Mouse (Mus musculus) hindbrain, embryonic 14.5 days (tissue): ENCODE results near the gene Trip10. TPM values are rescaled to one million over a fixed set of nuclear protein-coding genes. Genes with fewer than 3 reads are reported as not detected.

Experiments used
- ATAC-seq: fragments of 200-750 bp; cut with Nextera tagmentation; 2 replicates; pipeline ENCODE4 v1.8.0; 2017; ENCODE audit warnings: moderate number of reproducible peaks, mild to moderate bottlenecking, moderate TSS enrichment, moderate library complexity; ENCODE audit not compliant: low FRiP score
- DNase-seq: peaks from one replicate; pipeline ENCODE4 v3.0.0-alpha.2; 2015; ENCODE audit warnings: low spot score
- H3K27ac ChIP-seq: fragments of 300-500 bp; sonication (generic); 2 replicates; pipeline ENCODE4 v1.5.1; 2014; ENCODE audit warnings: mild to moderate bottlenecking, moderate library complexity
- H3K27me3 ChIP-seq: fragments of 300-500 bp; sonication (generic); 2 replicates; pipeline ENCODE4 v1.6.1; 2014; ENCODE audit warnings: mild to moderate bottlenecking, low read length, mixed read lengths; ENCODE audit not compliant: control insufficient read depth, insufficient read depth
- H3K36me3 ChIP-seq: fragments of 300-500 bp; sonication (generic); replicated peaks from 2 replicates; pipeline ENCODE4 v1.6.1; 2014; ENCODE audit not compliant: control insufficient read depth, insufficient read depth
- H3K4me1 ChIP-seq: fragments of 300-500 bp; sonication (generic); replicated peaks from 2 replicates; pipeline ENCODE4 v1.6.1; 2014; ENCODE audit warnings: antibody characterized with exemption, low read length, mixed read lengths; ENCODE audit not compliant: control insufficient read depth, insufficient read depth
- H3K4me2 ChIP-seq: fragments of 300-500 bp; sonication (generic); replicated peaks from 2 replicates; pipeline ENCODE4 v1.6.1; 2014; ENCODE audit warnings: mild to moderate bottlenecking, moderate library complexity
- H3K4me3 ChIP-seq: fragments of 300-500 bp; sonication (generic); replicated peaks from 2 replicates; pipeline ENCODE4 v1.5.1; 2014; ENCODE audit warnings: mild to moderate bottlenecking, low read length
- H3K9ac ChIP-seq: fragments of 300-500 bp; sonication (generic); 2 replicates; pipeline ENCODE4 v1.6.1; 2014
- H3K9me3 ChIP-seq: fragments of 300-500 bp; sonication (generic); 2 replicates; pipeline ENCODE4 v1.6.1; 2016; ENCODE audit warnings: low read length; ENCODE audit not compliant: control insufficient read depth
- WGBS: fragments of 180-500 bp; shearing (Covaris S2); extraction: QIAGEN DNeasy Blood & Tissue Kit; methylation state at CpG from one replicate; pipeline ENCODE4 v1.1.7; 2014; 5-methylcytosine and 5-hydroxymethylcytosine counted together
- polyA plus RNA-seq: library from polyadenylated mRNA; unstranded; fragments of >200 nt; fragmentation: Nextera tagmentation; extraction: Ambion mirVana; gene quantifications from 2 replicates; pipeline ENCODE4 v1.2.1, GENCODE M21; 2014

Trip10 gene
- polyA plus RNA-seq, 1 experiment from 2014 or later, result 10.1 TPM

DNA sequence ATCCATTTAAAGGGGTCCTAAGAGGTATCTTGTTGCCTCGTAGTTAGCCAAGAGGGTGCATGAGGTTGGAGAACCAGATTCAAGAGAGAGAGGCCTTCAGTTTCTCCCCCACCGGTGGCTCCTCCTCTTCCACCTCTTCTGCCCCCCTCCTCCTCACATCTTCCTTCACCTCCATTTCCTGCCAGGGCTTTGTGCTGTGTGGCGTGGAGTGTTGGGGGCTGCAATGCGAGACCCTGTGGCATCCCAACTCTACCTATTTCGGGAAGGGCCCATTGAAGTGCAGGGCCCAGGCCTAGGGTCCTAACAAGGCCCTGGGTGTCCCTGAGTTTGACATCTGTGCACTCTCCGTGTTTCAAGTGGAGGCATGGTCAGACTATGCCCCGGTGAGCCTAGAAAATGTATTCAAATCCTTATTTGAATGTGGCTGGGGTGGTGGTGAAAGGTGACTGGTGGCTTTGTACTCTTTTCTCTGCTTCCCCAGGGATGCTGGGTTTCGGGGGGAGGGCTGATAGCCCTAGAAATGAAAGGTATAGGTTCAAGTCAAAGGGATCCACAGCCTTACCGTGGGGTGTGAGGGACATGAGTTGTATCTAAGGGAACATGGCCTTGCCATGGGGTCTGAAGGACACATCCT, 30.5 kb downstream of the Trip10 start:
- Histone ChIP-seq H3K9ac (no peak overlapping the region), H3K4me3 (no peak overlapping the region), H3K4me1 (peaks cover 10% of the 10 kb centered on the region), H3K9me3 (no peaks in the 10 kb centered on the region), H3K36me3 (no peaks in the 10 kb centered on the region), H3K27ac (no peak overlapping the region), H3K4me2 (no peak overlapping the region), H3K27me3 (peaks cover 18% of the 10 kb centered on the region)
- DNase-seq (no peak), ATAC-seq (no peak)
- WGBS, result 63% methylated on average over 9 of the region's 9 CpGs

DNA sequence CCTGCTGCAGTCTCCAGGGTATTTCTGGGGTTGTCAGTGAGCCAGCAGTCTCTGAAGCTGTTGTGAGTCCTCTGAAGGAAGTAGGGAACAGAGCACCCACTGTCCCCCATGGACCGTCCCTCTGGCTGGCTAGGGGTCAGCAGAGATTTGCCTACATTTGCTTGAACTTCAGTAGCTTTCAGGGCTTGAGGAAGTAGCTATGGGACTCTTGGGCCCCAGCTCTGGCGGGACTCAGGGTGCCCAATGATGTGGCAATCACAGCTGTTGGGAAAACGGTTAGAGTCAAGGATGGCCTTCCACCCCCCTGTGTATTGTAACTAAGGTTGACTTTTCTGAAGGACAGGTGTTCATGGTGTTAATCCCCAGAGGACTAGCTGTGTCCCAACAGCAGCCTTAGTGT, 31.2 kb downstream of the Trip10 start:
- Histone ChIP-seq H3K27me3 (peaks cover 11% of the 10 kb centered on the region), H3K9me3 (no peaks in the 10 kb centered on the region), H3K27ac (no peak overlapping the region), H3K4me1 (peaks cover 10% of the 10 kb centered on the region), H3K9ac (no peak overlapping the region), H3K4me3 (no peak overlapping the region), H3K4me2 (no peak overlapping the region), H3K36me3 (no peaks in the 10 kb centered on the region)
- DNase-seq (no peak), ATAC-seq (no peak)
- WGBS, result 91% methylated on average over 3 of the region's 3 CpGs

DNA sequence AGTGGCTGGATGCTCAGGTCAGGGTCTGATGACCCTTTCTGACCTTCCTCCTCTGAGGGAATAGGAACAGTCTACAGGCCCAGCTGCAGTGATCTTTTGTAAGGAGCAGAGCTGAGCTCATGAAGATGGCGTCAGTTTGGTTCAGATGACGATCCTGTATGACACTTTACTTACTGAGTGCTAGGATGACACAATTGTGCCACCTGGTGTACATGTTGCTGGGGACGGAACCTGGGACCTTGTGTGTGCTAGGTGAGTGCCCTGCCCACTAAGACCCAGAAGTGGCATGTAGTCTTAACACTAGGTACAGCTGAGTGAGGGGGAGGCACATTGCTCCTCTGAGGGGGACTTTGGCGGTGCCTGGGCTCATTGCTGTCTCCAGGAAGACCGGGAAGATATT, 34.7 kb downstream of the Trip10 start:
- Histone ChIP-seq H3K4me3 (no peak overlapping the region), H3K36me3 (no peaks in the 10 kb centered on the region), H3K27ac (no peak overlapping the region), H3K4me1 (no peaks in the 10 kb centered on the region), H3K9me3 (no peaks in the 10 kb centered on the region), H3K9ac (no peak overlapping the region), H3K4me2 (no peak overlapping the region), H3K27me3 (no peaks in the 10 kb centered on the region)
- ATAC-seq (no peak), DNase-seq (no peak)
- WGBS, result 76% methylated on average over 5 of the region's 5 CpGs

DNA sequence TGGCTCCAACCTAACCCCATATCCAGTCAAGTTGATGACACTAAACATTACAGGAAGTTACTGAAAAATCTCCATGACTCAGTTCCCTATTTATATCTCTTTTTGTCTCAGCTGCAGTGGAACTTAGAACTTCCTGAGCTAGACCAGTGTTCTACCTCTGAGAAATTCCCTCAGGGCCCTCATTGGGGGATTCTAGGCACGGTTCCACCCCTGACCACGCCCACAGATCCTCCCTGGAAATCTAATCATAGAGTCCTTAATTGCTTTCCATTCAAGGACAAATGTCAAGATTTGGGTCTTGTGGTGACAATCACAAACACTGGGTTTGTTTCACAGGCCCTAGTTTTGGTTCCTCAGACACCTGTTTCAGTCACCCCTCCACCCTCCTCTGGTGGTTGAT, 35.8 kb downstream of the Trip10 start:
- no peak overlapping the region for H3K4me3 ChIP-seq
- H3K27me3 ChIP-seq, result no peaks in the 10 kb centered on the region
- no peaks in the 10 kb centered on the region for H3K4me1 ChIP-seq
- no peak overlapping the region for H3K4me2 ChIP-seq
- H3K36me3 ChIP-seq, result no peaks in the 10 kb centered on the region
- no peak overlapping the region for H3K9ac ChIP-seq
- 68% methylated on average over 2 of the region's 2 CpGs for WGBS
- H3K27ac ChIP-seq, result no peak overlapping the region
- ATAC-seq, result no peak
- no peak for DNase-seq
- no peaks in the 10 kb centered on the region for H3K9me3 ChIP-seq

DNA sequence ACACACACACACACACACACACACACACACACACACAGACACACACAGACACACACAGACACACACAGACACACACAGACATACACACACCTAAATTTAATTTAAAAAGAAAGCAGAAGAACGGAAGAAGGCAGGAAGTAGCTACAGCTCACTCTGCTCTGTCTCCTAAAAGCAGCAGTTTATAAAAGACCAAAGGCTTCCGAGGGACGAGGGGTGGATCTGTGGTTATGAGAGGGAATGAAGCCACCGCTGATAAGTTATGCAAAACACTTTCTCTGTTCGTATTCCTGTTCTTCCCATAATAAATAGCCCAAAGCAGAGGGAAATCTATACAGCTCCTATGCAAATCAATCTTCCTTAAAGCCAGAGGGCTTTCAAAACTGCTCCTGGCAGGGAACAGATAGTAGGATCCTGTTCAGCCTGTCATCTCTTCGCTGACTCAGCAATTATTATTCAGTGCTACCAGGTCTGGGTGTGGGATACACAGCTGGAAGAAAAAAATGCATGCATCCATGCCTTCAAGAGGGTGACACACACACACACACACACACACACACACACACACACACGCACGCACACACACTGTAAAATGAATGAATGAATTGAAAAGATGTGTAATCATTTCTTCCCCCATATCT, 37.6 kb downstream of the Trip10 start:
- Histone ChIP-seq H3K36me3 (no peaks in the 10 kb centered on the region), H3K9ac (no peak overlapping the region), H3K4me3 (no peak overlapping the region), H3K4me1 (no peaks in the 10 kb centered on the region), H3K9me3 (no peaks in the 10 kb centered on the region), H3K27ac (no peak overlapping the region), H3K4me2 (no peak overlapping the region), H3K27me3 (no peaks in the 10 kb centered on the region)
- DNase-seq (no peak), ATAC-seq (0 out of 2 replicates have a peak, but pooled peaks have one; percentile 54)
- 72% methylated on average over 8 of the region's 8 CpGs for WGBS

DNA sequence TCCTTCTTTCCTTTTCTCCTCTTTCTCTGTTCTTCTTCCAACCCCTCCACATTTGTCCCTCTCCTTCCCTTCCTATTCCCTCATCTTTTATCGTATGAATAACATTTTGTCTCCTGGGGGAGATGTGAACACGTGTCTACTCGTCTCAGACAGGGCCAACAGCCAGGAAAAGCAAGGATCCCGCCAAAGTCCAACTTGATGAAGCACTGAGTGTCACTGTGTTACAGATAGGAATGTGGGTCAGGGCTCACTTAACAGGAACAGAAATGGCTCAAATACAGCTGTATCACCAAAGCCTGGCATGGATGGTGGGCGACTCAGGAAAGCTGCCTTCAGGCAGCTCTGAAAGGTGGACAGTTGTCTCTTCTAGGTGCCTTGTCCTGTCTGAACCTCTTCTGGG, 40.0 kb downstream of the Trip10 start:
- Histone ChIP-seq H3K27me3 (no peaks in the 10 kb centered on the region), H3K4me2 (no peak overlapping the region)
- 84% methylated on average over 5 of the region's 5 CpGs for WGBS

DNA sequence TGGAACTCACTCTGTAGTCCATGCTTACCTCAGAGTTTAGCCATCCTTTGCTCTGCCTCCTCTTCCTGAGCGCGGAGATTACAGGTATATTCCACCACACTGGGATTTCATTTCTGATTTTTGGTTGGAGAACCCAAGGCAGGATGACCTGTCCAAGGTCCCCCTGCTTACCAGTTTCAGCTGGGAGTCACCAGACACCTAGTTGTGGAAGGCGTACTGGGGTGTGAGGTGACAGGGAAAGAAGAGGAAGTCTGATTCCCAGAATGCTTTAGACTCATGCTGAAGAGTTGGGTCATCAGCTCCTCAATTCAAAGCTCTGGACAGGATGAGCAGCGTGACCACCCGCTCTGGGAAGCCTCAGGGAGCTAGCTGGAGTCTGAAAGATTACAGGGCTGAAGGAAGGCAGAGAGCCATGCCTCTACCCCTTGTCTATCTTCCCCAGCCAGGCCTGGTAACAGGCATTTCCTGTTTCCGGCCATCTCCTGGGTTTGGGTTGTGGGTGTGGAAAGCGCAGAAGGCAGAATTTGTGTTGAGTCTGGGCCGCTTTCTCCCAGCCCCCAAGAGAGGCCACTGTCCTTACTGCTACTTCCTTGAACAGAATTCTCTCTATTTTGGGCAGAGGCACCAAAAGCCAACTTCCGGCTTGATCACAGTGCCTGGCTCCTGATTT, 40.9 kb downstream of the Trip10 start:
- no peak for ATAC-seq
- no peak overlapping the region for H3K9ac ChIP-seq
- H3K36me3 ChIP-seq, result no peaks in the 10 kb centered on the region
- H3K27me3 ChIP-seq, result no peaks in the 10 kb centered on the region
- no peaks in the 10 kb centered on the region for H3K9me3 ChIP-seq
- H3K4me1 ChIP-seq, result no peaks in the 10 kb centered on the region
- H3K27ac ChIP-seq, result no peak overlapping the region
- 92% methylated on average over 9 of the region's 9 CpGs for WGBS
- no peak overlapping the region for H3K4me3 ChIP-seq
- no peak overlapping the region for H3K4me2 ChIP-seq
- no peak for DNase-seq

More for the DNA sequence above, 40.0 kb downstream of the Trip10 start:
- ATAC-seq (no peak), DNase-seq (no peak)
- Histone ChIP-seq H3K9me3 (no peaks in the 10 kb centered on the region), H3K4me1 (no peaks in the 10 kb centered on the region), H3K9ac (no peak overlapping the region), H3K36me3 (no peaks in the 10 kb centered on the region), H3K4me3 (no peak overlapping the region), H3K27ac (no peak overlapping the region)

DNA sequence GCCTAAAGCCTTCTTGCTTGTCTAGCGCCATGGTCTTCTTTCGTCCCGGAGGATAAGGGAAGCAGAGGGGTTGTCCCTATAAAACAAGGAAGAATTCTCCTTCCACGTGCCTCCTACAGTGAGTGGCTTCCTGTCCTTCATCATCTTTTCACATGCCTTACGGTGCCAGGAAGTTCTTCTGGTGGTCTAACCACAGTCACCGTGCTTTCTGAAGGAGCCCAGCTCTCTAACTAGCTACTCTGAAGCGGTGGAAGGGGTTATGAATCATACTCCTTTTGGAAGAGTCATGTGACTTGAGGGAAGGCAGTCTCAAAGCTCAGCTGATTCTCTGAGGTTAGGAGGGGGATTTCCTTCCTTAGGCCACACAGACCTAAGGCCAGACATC, 41.4 kb downstream of the Trip10 start:
- ATAC-seq, result no peak
- 86% methylated on average over 7 of the region's 7 CpGs for WGBS
- Histone ChIP-seq H3K36me3 (no peaks in the 10 kb centered on the region), H3K4me1 (no peaks in the 10 kb centered on the region), H3K9ac (no peak overlapping the region), H3K9me3 (no peaks in the 10 kb centered on the region), H3K4me3 (no peak overlapping the region), H3K4me2 (no peak overlapping the region), H3K27me3 (no peaks in the 10 kb centered on the region), H3K27ac (no peak overlapping the region)
- DNase-seq, result no peak

DNA sequence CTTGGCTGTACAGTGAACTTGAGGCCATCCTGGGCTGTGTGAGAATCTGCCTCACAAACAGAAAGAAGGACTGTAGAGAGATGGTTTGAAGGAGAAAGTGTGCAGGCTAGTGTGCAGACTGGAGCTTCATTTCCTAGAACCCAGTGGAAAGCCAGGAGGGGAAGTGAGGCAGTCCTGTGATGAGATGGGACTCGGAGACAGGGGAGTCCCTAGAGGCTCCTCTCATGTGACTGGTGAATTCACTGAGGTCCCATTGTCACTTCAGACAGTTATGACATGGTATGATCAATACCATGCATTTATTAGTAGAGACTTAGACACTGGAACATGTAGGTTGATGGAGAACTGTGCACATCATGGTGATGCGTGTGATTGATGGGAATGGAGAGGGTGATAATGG, 43.0 kb downstream of the Trip10 start:
- no peaks in the 10 kb centered on the region for H3K9me3 ChIP-seq
- H3K4me1 ChIP-seq, result no peaks in the 10 kb centered on the region
- no peak overlapping the region for H3K4me2 ChIP-seq
- DNase-seq (no peak), ATAC-seq (no peak)
- no peak overlapping the region for H3K4me3 ChIP-seq
- no peak overlapping the region for H3K9ac ChIP-seq
- H3K27ac ChIP-seq, result no peak overlapping the region
- no peaks in the 10 kb centered on the region for H3K27me3 ChIP-seq
- 92% methylated on average over 2 of the region's 2 CpGs for WGBS
- no peaks in the 10 kb centered on the region for H3K36me3 ChIP-seq
